Mouse (Mus musculus): ENCODE measurements around the gene Gsn. TPM values are rescaled to one million over a fixed set of nuclear protein-coding genes. Genes with fewer than 3 reads are reported as not detected.

Gsn gene
- polyA plus RNA-seq, 1 experiment from 2014 or later = 50.1 TPM

Other genes starting within 250 kb of the Gsn start
- gene Hc, start 194.9 kb upstream of the Gsn start, polyA plus RNA-seq (2014; fragmentation: Nextera tagmentation; extraction: Ambion mirVana) = 0.38 TPM in 1 of 2 replicates, not detected in the other
- 0.13 TPM in 1 of 2 replicates, not detected in the other for gene AI182371, start 154.8 kb upstream of the Gsn start, polyA plus RNA-seq (2014; fragmentation: Nextera tagmentation; extraction: Ambion mirVana)
- gene Cntrl, start 146.9 kb upstream of the Gsn start, polyA plus RNA-seq (2014; fragmentation: Nextera tagmentation; extraction: Ambion mirVana) = 31.3 and 32.7 TPM in 2 replicates
- gene Rab14, start 55.3 kb upstream of the Gsn start, polyA plus RNA-seq (2014; fragmentation: Nextera tagmentation; extraction: Ambion mirVana) = 246 and 247 TPM in 2 replicates
- gene Stom, start 80.6 kb downstream of the Gsn start, polyA plus RNA-seq (2014; fragmentation: Nextera tagmentation; extraction: Ambion mirVana) = 22.7 and 23.1 TPM in 2 replicates
- not detected in 2 replicates for gene 4930568D16Rik, start 111.3 kb downstream of the Gsn start, polyA plus RNA-seq (2014; fragmentation: Nextera tagmentation; extraction: Ambion mirVana)
- not detected in 2 replicates for gene 4930402F06Rik, start 140.8 kb downstream of the Gsn start, polyA plus RNA-seq (2014; fragmentation: Nextera tagmentation; extraction: Ambion mirVana)
- gene Ggta1, start 206.9 kb downstream of the Gsn start, polyA plus RNA-seq (2014; fragmentation: Nextera tagmentation; extraction: Ambion mirVana) = 7.5 and 7.9 TPM in 2 replicates

Measured in embryonic facial prominence, embryonic 11.5 days (tissue).